Mouse (Mus musculus): ENCODE results near the gene Msmo1. TPM values are rescaled to one million over a fixed set of nuclear protein-coding genes. Genes with fewer than 3 reads are reported as not detected.
A peak's percentile ranks its signal among the peaks of the same experiment; 100 is the strongest.

Msmo1 gene
- 200 and 202 TPM in 2 replicates for polyA plus RNA-seq (2016; fragmentation: Nextera tagmentation; extraction: Ambion mirVana)

- Histone ChIP-seq H3K36me3 (peaks cover 31% of the 10 kb centered on the region), H3K27me3 (ENCODE audit: insufficient read depth, poor library complexity, severe bottlenecking) (no peaks in the 10 kb centered on the region), H3K9me3 (no peaks in the 10 kb centered on the region), H3K4me1 (replicated peaks) (peaks cover 39% of the 10 kb centered on the region), H3K27ac (peak within 1 kb of the TSS; percentile 89), H3K4me3 (peak within 1 kb of the TSS; percentile 80)
- under 1% methylated on average over 60 of the region's 60 CpGs for WGBS
- peak; percentile 98 for DNase-seq (ENCODE audit: low spot score)
Measured at GRCm38 (mm10) chr8:64733271-64733943, at the start of gene Msmo1. Gene Msmo1, minus strand, starts transcription at chr8:64733792.

GRCm38 (mm10) chr8:64781947-64782346, 48.4 kb upstream of the Msmo1 start:
- Histone ChIP-seq H3K27me3 (ENCODE audit: insufficient read depth, poor library complexity, severe bottlenecking) (no peaks in the 10 kb centered on the region), H3K4me3 (no peak overlapping the region), H3K36me3 (peaks cover 23% of the 10 kb centered on the region), H3K4me1 (replicated peaks) (no peaks in the 10 kb centered on the region), H3K9me3 (no peaks in the 10 kb centered on the region), H3K27ac (no peak overlapping the region)
- DNase-seq (ENCODE audit: low spot score) = no peak
- WGBS = 90% methylated on average over 6 of the region's 6 CpGs

- Histone ChIP-seq H3K4me3 (no peak overlapping the region), H3K27me3 (ENCODE audit: insufficient read depth, poor library complexity, severe bottlenecking) (no peaks in the 10 kb centered on the region), H3K4me1 (replicated peaks) (no peaks in the 10 kb centered on the region), H3K27ac (no peak overlapping the region), H3K36me3 (peaks cover 35% of the 10 kb centered on the region), H3K9me3 (no peaks in the 10 kb centered on the region)
- 79% methylated on average over 9 of the region's 9 CpGs for WGBS
- DNase-seq (ENCODE audit: low spot score) = no peak
Measured at GRCm38 (mm10) chr8:64777925-64778324, 44.3 kb upstream of the Msmo1 start.

- Histone ChIP-seq H3K9me3 (no peaks in the 10 kb centered on the region), H3K4me3 (no peak overlapping the region), H3K27ac (no peak overlapping the region), H3K36me3 (peaks cover 38% of the 10 kb centered on the region), H3K4me1 (replicated peaks) (no peaks in the 10 kb centered on the region), H3K27me3 (ENCODE audit: insufficient read depth, poor library complexity, severe bottlenecking) (no peaks in the 10 kb centered on the region)
- no peak for DNase-seq (ENCODE audit: low spot score)
- WGBS = 93% methylated on average over 6 of the region's 6 CpGs
Measured at GRCm38 (mm10) chr8:64774136-64774535, 40.5 kb upstream of the Msmo1 start.

- no peak for DNase-seq (ENCODE audit: low spot score)
- H3K36me3 ChIP-seq = peaks cover 36% of the 10 kb centered on the region
- no peak overlapping the region for H3K4me3 ChIP-seq
- no peaks in the 10 kb centered on the region for H3K9me3 ChIP-seq
- H3K4me1 ChIP-seq (replicated peaks) = no peaks in the 10 kb centered on the region
- H3K27ac ChIP-seq = no peak overlapping the region
- 95% methylated on average over 7 of the region's 7 CpGs for WGBS
- H3K27me3 ChIP-seq (ENCODE audit: insufficient read depth, poor library complexity, severe bottlenecking) = no peaks in the 10 kb centered on the region
Measured at GRCm38 (mm10) chr8:64770814-64771213, 37.2 kb upstream of the Msmo1 start.

GRCm38 (mm10) chr8:64769586-64769985, 36.0 kb upstream of the Msmo1 start:
- Histone ChIP-seq H3K27ac (no peak overlapping the region; the same call in 1 of the 2 replicates), H3K27me3 (ENCODE audit: insufficient read depth, poor library complexity, severe bottlenecking) (no peaks in the 10 kb centered on the region), H3K9me3 (no peaks in the 10 kb centered on the region), H3K4me3 (no peak overlapping the region), H3K36me3 (peaks cover 31% of the 10 kb centered on the region), H3K4me1 (replicated peaks) (no peaks in the 10 kb centered on the region)
- WGBS = 82% methylated on average over 7 of the region's 7 CpGs
- DNase-seq (ENCODE audit: low spot score) = no peak

- Histone ChIP-seq H3K4me3 (no peak overlapping the region), H3K4me1 (replicated peaks) (no peaks in the 10 kb centered on the region), H3K36me3 (peaks cover 29% of the 10 kb centered on the region), H3K27ac (no peak overlapping the region), H3K27me3 (ENCODE audit: insufficient read depth, poor library complexity, severe bottlenecking) (no peaks in the 10 kb centered on the region), H3K9me3 (no peaks in the 10 kb centered on the region)
- WGBS = 87% methylated on average over 9 of the region's 9 CpGs
- no peak for DNase-seq (ENCODE audit: low spot score)
Measured at GRCm38 (mm10) chr8:64768645-64769044, 35.1 kb upstream of the Msmo1 start.

- Histone ChIP-seq H3K4me1 (replicated peaks) (no peaks in the 10 kb centered on the region), H3K27ac (no peak overlapping the region), H3K9me3 (no peaks in the 10 kb centered on the region), H3K27me3 (ENCODE audit: insufficient read depth, poor library complexity, severe bottlenecking) (no peaks in the 10 kb centered on the region), H3K36me3 (peaks cover 40% of the 10 kb centered on the region), H3K4me3 (no peak overlapping the region)
- DNase-seq (ENCODE audit: low spot score) = no peak
- 93% methylated on average over 9 of the region's 9 CpGs for WGBS
Measured at GRCm38 (mm10) chr8:64767047-64767446, 33.5 kb upstream of the Msmo1 start.

GRCm38 (mm10) chr8:64764075-64764474, 30.5 kb upstream of the Msmo1 start:
- Histone ChIP-seq H3K4me1 (replicated peaks) (no peaks in the 10 kb centered on the region), H3K27me3 (ENCODE audit: insufficient read depth, poor library complexity, severe bottlenecking) (no peaks in the 10 kb centered on the region), H3K27ac (no peak overlapping the region), H3K36me3 (peaks cover 35% of the 10 kb centered on the region), H3K4me3 (no peak overlapping the region), H3K9me3 (no peaks in the 10 kb centered on the region)
- 88% methylated on average over 9 of the region's 9 CpGs for WGBS
- no peak for DNase-seq (ENCODE audit: low spot score)

GRCm38 (mm10) chr8:64762751-64763150, 29.2 kb upstream of the Msmo1 start:
- 82% methylated on average over 1 of the region's 1 CpGs for WGBS
- H3K9me3 ChIP-seq = no peaks in the 10 kb centered on the region
- peaks cover 32% of the 10 kb centered on the region for H3K36me3 ChIP-seq
- no peak overlapping the region for H3K27ac ChIP-seq
- DNase-seq (ENCODE audit: low spot score) = no peak
- H3K4me3 ChIP-seq = no peak overlapping the region
- H3K4me1 ChIP-seq (replicated peaks) = no peaks in the 10 kb centered on the region
- H3K27me3 ChIP-seq (ENCODE audit: insufficient read depth, poor library complexity, severe bottlenecking) = no peaks in the 10 kb centered on the region

GRCm38 (mm10) chr8:64761430-64761829, 27.8 kb upstream of the Msmo1 start:
- H3K4me3 ChIP-seq = no peak overlapping the region
- no peak for DNase-seq (ENCODE audit: low spot score)
- WGBS = 90% methylated on average over 8 of the region's 8 CpGs
- H3K4me1 ChIP-seq (replicated peaks) = no peaks in the 10 kb centered on the region
- H3K27me3 ChIP-seq (ENCODE audit: insufficient read depth, poor library complexity, severe bottlenecking) = no peaks in the 10 kb centered on the region
- no peak overlapping the region for H3K27ac ChIP-seq
- no peaks in the 10 kb centered on the region for H3K9me3 ChIP-seq
- peaks cover 41% of the 10 kb centered on the region for H3K36me3 ChIP-seq

GRCm38 (mm10) chr8:64757956-64758355, 24.4 kb upstream of the Msmo1 start:
- no peak overlapping the region for H3K4me3 ChIP-seq
- H3K27ac ChIP-seq = no peak overlapping the region
- H3K36me3 ChIP-seq = peaks cover 59% of the 10 kb centered on the region
- DNase-seq (ENCODE audit: low spot score) = no peak
- WGBS = 93% methylated on average over 15 of the region's 15 CpGs
- no peaks in the 10 kb centered on the region for H3K9me3 ChIP-seq
- H3K4me1 ChIP-seq (replicated peaks) = no peaks in the 10 kb centered on the region
- H3K27me3 ChIP-seq (ENCODE audit: insufficient read depth, poor library complexity, severe bottlenecking) = no peaks in the 10 kb centered on the region

- peaks cover 44% of the 10 kb centered on the region for H3K36me3 ChIP-seq
- WGBS = 90% methylated on average over 10 of the region's 10 CpGs
- no peaks in the 10 kb centered on the region for H3K9me3 ChIP-seq
- no peaks in the 10 kb centered on the region for H3K27me3 ChIP-seq (ENCODE audit: insufficient read depth, poor library complexity, severe bottlenecking)
- H3K4me3 ChIP-seq = no peak overlapping the region
- no peak for DNase-seq (ENCODE audit: low spot score)
- H3K4me1 ChIP-seq (replicated peaks) = no peaks in the 10 kb centered on the region
- H3K27ac ChIP-seq = no peak overlapping the region
Measured at GRCm38 (mm10) chr8:64746215-64747058, 12.8 kb upstream of the Msmo1 start.
